Mouse (Mus musculus): ENCODE data around the gene Cpa2. TPM values are rescaled to one million over a fixed set of nuclear protein-coding genes. Genes with fewer than 3 reads are reported as not detected.

Gene Cpa2
- polyA plus RNA-seq, 1 experiment from 2014 or later, result 5.1 TPM

- H3K36me3 ChIP-seq (ENCODE audit: control insufficient read depth, insufficient read depth), result no peaks in the 10 kb centered on the region
- no peak overlapping the region for H3K9ac ChIP-seq (replicated peaks; ENCODE audit: low read depth, low read length)
- WGBS, result 90% methylated on average over 10 of the region's 10 CpGs
- no peaks in the 10 kb centered on the region for H3K9me3 ChIP-seq (ENCODE audit: control insufficient read depth, low read length)
- no peak for ATAC-seq
- peaks cover 10% of the 10 kb centered on the region for H3K4me1 ChIP-seq (replicated peaks; ENCODE audit: control insufficient read depth, insufficient read depth, low read length)
- no peaks in the 10 kb centered on the region for H3K27me3 ChIP-seq (replicated peaks; ENCODE audit: control insufficient read depth, insufficient read depth, low read length)
- no peak overlapping the region for H3K4me2 ChIP-seq (ENCODE audit: low read length)
- H3K27ac ChIP-seq (ENCODE audit: low read length), result no peak overlapping the region
- no peak overlapping the region for H3K4me3 ChIP-seq (replicated peaks; ENCODE audit: low read length)
Observed at GRCm38 (mm10) chr6:30569331-30569730, 27.9 kb downstream of the Cpa2 start.

- H3K4me2 ChIP-seq (ENCODE audit: low read length), result no peak overlapping the region
- no peaks in the 10 kb centered on the region for H3K27me3 ChIP-seq (replicated peaks; ENCODE audit: control insufficient read depth, insufficient read depth, low read length)
- WGBS, result 91% methylated on average over 5 of the region's 5 CpGs
- H3K9ac ChIP-seq (replicated peaks; ENCODE audit: low read depth, low read length), result no peak overlapping the region
- no peaks in the 10 kb centered on the region for H3K9me3 ChIP-seq (ENCODE audit: control insufficient read depth, low read length)
- no peak overlapping the region for H3K27ac ChIP-seq (ENCODE audit: low read length)
- H3K4me1 ChIP-seq (replicated peaks; ENCODE audit: control insufficient read depth, insufficient read depth, low read length), result peaks cover 10% of the 10 kb centered on the region
- no peak for ATAC-seq
- H3K36me3 ChIP-seq (ENCODE audit: control insufficient read depth, insufficient read depth), result no peaks in the 10 kb centered on the region
- H3K4me3 ChIP-seq (replicated peaks; ENCODE audit: low read length), result no peak overlapping the region
Observed at GRCm38 (mm10) chr6:30570012-30570411, 28.6 kb downstream of the Cpa2 start.

GRCm38 (mm10) chr6:30572456-30573311, 31.3 kb downstream of the Cpa2 start:
- Histone ChIP-seq H3K27me3 (replicated peaks; ENCODE audit: control insufficient read depth, insufficient read depth, low read length) (no peaks in the 10 kb centered on the region), H3K9ac (replicated peaks; ENCODE audit: low read depth, low read length) (no peak overlapping the region), H3K4me1 (replicated peaks; ENCODE audit: control insufficient read depth, insufficient read depth, low read length) (peaks cover 10% of the 10 kb centered on the region), H3K36me3 (ENCODE audit: control insufficient read depth, insufficient read depth) (no peaks in the 10 kb centered on the region), H3K9me3 (ENCODE audit: control insufficient read depth, low read length) (no peaks in the 10 kb centered on the region), H3K27ac (ENCODE audit: low read length) (peak overlapping the region; percentile 55), H3K4me2 (ENCODE audit: low read length) (peak overlapping the region; percentile 28; the same call in 1 of the 2 replicates), H3K4me3 (replicated peaks; ENCODE audit: low read length) (no peak overlapping the region)
- peak; percentile 95 for ATAC-seq
- 20% methylated on average over 20 of the region's 20 CpGs for WGBS

- no peak for ATAC-seq
- H3K27ac ChIP-seq (ENCODE audit: low read length), result peak overlapping the region; percentile 55
- H3K4me3 ChIP-seq (replicated peaks; ENCODE audit: low read length), result no peak overlapping the region
- no peak overlapping the region for H3K4me2 ChIP-seq (ENCODE audit: low read length)
- peaks cover 10% of the 10 kb centered on the region for H3K4me1 ChIP-seq (replicated peaks; ENCODE audit: control insufficient read depth, insufficient read depth, low read length)
- no peaks in the 10 kb centered on the region for H3K36me3 ChIP-seq (ENCODE audit: control insufficient read depth, insufficient read depth)
- H3K27me3 ChIP-seq (replicated peaks; ENCODE audit: control insufficient read depth, insufficient read depth, low read length), result no peaks in the 10 kb centered on the region
- no peaks in the 10 kb centered on the region for H3K9me3 ChIP-seq (ENCODE audit: control insufficient read depth, low read length)
- 39% methylated on average over 5 of the region's 5 CpGs for WGBS
- no peak overlapping the region for H3K9ac ChIP-seq (replicated peaks; ENCODE audit: low read depth, low read length)
Observed at GRCm38 (mm10) chr6:30573380-30573779, 32.0 kb downstream of the Cpa2 start.

GRCm38 (mm10) chr6:30574945-30575344, 33.6 kb downstream of the Cpa2 start:
- Histone ChIP-seq H3K36me3 (ENCODE audit: control insufficient read depth, insufficient read depth) (no peaks in the 10 kb centered on the region), H3K9ac (replicated peaks; ENCODE audit: low read depth, low read length) (no peak overlapping the region), H3K27me3 (replicated peaks; ENCODE audit: control insufficient read depth, insufficient read depth, low read length) (no peaks in the 10 kb centered on the region), H3K9me3 (ENCODE audit: control insufficient read depth, low read length) (no peaks in the 10 kb centered on the region), H3K27ac (ENCODE audit: low read length) (no peak overlapping the region), H3K4me3 (replicated peaks; ENCODE audit: low read length) (no peak overlapping the region), H3K4me1 (replicated peaks; ENCODE audit: control insufficient read depth, insufficient read depth, low read length) (peaks cover 12% of the 10 kb centered on the region), H3K4me2 (ENCODE audit: low read length) (no peak overlapping the region)
- WGBS, result 86% methylated on average over 1 of the region's 1 CpGs
- no peak for ATAC-seq

- Histone ChIP-seq H3K36me3 (ENCODE audit: control insufficient read depth, insufficient read depth) (no peaks in the 10 kb centered on the region), H3K4me1 (replicated peaks; ENCODE audit: control insufficient read depth, insufficient read depth, low read length) (peaks cover 21% of the 10 kb centered on the region), H3K9ac (replicated peaks; ENCODE audit: low read depth, low read length) (no peak overlapping the region), H3K27ac (ENCODE audit: low read length) (no peak overlapping the region), H3K4me3 (replicated peaks; ENCODE audit: low read length) (no peak overlapping the region), H3K9me3 (ENCODE audit: control insufficient read depth, low read length) (no peaks in the 10 kb centered on the region), H3K4me2 (ENCODE audit: low read length) (no peak overlapping the region), H3K27me3 (replicated peaks; ENCODE audit: control insufficient read depth, insufficient read depth, low read length) (no peaks in the 10 kb centered on the region)
- WGBS, result 75% methylated on average over 17 of the region's 17 CpGs
- no peak for ATAC-seq
Observed at GRCm38 (mm10) chr6:30576477-30577203, 35.3 kb downstream of the Cpa2 start.

- Histone ChIP-seq H3K9me3 (ENCODE audit: control insufficient read depth, low read length) (no peaks in the 10 kb centered on the region), H3K27ac (ENCODE audit: low read length) (peak overlapping the region; percentile 49), H3K4me2 (ENCODE audit: low read length) (0 out of 2 replicates have a peak overlapping the region, but pooled peaks have one; percentile 4), H3K36me3 (ENCODE audit: control insufficient read depth, insufficient read depth) (no peaks in the 10 kb centered on the region), H3K4me1 (replicated peaks; ENCODE audit: control insufficient read depth, insufficient read depth, low read length) (peaks cover 11% of the 10 kb centered on the region), H3K27me3 (replicated peaks; ENCODE audit: control insufficient read depth, insufficient read depth, low read length) (no peaks in the 10 kb centered on the region), H3K4me3 (replicated peaks; ENCODE audit: low read length) (no peak overlapping the region), H3K9ac (replicated peaks; ENCODE audit: low read depth, low read length) (no peak overlapping the region)
- peak; percentile 76 for ATAC-seq
- WGBS, result 13% methylated on average over 17 of the region's 17 CpGs
Observed at GRCm38 (mm10) chr6:30579961-30580840, 38.8 kb downstream of the Cpa2 start.

- Histone ChIP-seq H3K4me2 (ENCODE audit: low read length) (0 out of 2 replicates have a peak overlapping the region, but pooled peaks have one; percentile 4), H3K27me3 (replicated peaks; ENCODE audit: control insufficient read depth, insufficient read depth, low read length) (no peaks in the 10 kb centered on the region), H3K36me3 (ENCODE audit: control insufficient read depth, insufficient read depth) (no peaks in the 10 kb centered on the region), H3K4me1 (replicated peaks; ENCODE audit: control insufficient read depth, insufficient read depth, low read length) (peaks cover 11% of the 10 kb centered on the region), H3K27ac (ENCODE audit: low read length) (peak overlapping the region; percentile 49), H3K9me3 (ENCODE audit: control insufficient read depth, low read length) (no peaks in the 10 kb centered on the region), H3K9ac (replicated peaks; ENCODE audit: low read depth, low read length) (no peak overlapping the region), H3K4me3 (replicated peaks; ENCODE audit: low read length) (no peak overlapping the region)
- 20% methylated on average over 8 of the region's 8 CpGs for WGBS
- ATAC-seq, result peak; percentile 59; the same call in 1 of the 2 replicates
Observed at GRCm38 (mm10) chr6:30580841-30581176, 39.4 kb downstream of the Cpa2 start.
